Mouse (Mus musculus) layer of hippocampus, adult 9-11 months (tissue): ENCODE measurements around the gene Stab1.

Experiments used
- DNase-seq: peaks from one replicate; pipeline ENCODE4 v3.0.0; 2022

Stab1 gene

DNA sequence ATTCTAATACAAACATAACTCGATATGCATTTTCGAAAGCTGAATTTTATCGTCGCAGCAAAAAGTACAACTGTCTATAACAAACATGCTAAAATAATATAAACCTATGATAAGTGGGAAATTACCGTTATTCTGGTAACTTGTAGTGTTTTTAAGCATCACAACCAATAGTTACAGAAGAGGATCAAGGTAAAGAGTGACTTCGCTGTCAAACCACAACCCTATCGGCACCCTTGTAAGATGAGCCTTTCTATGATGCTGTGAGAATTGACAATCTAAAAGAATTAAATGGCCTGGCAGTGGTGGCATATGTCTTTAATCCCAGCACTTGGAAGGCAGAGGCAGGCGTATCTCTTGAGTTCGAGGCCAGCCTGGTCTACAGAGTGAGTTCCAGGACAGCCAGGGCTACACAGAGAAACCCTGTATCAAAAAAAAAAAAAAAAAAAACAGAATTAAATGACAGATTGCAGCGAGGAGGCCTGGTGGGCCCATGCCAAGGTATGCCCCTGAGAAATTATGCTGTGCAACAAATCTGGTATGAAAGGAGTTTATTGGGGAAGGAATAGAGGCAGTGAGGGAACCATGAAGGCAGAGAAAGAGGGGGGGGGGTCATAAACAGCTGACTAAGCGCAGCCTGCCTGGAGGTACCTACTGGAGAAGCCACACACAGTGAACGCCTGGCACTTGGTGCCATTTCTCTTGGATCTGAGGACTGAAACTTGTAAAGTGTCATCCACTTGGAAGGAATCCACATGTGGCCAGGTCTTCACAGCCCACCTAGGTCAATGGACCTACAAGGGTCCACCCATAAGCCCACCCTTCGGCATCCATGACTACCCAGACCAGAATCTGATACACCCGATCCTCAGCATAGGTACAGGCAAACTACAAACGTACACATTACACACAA, 38.9 kb downstream of the Stab1 start:
- DNase-seq, result no peak

DNA sequence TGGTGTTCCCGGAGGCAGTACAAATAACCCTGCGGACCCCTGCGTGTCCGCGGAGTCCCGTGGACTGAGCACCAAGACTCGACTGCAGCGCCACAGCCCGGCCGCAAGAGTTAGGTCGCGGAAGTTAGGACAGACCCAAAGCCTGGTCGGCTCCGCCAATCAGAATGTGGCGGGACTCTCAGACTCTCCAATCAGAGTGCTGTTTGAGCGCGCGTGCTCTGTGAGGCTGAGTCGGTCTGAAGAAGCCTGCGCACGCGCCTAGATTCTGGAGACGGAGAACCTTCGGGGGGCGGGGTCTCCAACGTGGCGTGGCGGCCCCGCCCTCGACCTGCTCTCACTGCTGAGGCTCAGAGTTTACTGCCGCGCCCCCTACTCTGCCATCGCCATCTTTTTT, 39.6 kb downstream of the Stab1 start, which contains the start of gene Smim4:
Gene Smim4, minus strand, starts transcription at position 131 of the 394 bp plus-strand sequence.
- peak; percentile 99 for DNase-seq

DNA sequence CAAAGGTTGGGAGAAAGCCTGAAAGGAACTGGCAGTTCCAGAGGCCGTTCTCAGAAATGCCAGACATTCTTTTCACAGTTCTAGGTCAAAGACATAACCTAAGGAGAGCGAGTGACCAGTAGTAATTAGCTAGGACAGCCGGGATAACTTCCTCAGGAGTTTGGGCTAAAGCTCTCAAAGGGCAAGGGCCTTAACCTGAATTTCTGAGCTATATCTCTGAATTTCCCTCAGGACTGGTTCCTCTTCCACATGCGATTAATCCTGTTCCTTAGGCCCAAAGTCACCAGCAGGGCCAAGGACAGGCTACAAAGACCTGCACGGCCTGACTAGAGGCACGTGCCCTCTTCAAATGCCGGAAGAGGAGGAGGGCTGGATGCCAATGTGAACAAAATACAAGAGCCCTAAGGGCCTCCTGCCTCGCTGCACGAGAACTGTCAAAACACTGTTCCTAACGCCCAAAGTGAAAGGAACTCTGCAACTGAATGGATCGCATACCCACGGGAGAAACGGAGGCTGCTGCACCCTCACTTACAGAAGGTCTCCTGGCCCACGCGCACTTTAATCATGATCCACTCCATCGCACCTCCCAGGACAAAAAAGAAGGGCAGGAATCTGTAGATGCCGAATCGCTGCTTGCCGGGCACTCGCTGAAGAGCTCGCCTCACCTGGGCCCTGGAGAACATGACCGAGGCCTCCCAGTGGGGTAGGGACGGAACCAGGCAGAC, 40.2 kb downstream of the Stab1 start:
- DNase-seq, result no peak

DNA sequence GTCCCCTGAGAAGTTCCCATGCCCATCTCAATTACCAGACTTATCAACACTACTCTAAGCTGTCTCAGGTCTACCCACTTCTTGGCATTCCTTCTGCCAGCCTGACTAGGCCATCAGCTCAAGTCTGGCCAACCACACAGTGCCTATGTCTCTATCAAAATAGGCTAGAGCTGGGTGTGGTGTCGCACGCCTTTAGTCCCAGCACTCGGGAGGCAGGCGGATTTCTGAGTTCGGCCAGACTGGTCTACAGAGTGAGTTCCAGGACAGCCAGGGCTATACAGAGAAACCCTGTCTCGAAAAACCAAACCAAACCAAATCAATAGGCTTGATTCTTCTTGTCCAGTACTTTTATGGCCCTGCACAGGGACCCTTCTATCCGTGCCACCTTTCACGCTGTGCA, 41.6 kb downstream of the Stab1 start:
- DNase-seq, result no peak

DNA sequence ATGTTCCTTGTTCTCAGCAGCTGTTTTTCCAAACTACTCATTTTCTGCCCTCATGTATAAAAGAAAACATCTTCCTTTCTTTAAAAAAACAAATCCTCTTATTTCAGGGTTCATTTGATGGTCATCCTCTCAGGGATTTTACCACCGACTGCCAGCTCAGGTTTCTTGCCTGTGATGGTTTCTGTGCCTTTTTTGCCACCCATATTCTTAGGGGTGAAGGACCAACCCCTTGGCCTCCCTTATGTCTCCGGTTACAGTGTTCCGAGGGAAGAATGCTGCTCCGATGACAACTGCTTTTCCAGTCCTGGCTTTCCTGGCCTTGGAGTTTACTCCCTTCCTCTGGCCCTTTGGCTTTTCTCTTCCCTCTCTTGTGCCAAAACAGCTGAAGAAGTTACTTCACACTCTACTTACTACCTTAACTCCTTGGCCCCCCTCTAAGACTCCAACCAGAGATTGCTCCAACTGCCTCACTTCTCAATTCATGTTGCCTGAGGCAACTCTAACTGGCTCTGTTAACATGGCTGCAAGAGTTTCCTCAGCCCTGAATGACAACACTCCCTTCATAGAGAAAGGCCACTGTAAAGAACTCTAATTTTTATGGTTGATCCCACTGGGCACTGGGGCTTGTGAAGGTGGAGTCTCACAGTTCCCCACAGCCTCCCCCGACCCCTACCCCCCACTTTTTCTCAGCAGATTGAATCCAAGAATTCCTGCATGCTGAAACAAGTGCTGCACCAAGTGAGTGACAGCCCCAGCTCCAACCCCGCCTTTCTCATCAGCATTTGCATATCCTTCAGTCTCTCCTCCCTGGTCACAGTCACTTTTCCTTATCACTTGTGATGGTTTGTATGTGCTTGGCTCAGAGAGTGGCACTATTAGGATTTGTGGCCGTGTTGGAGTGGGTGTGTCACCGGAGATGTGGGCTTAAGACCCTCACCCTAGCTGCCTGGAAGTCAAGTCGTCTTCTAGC, 43.0 kb downstream of the Stab1 start:
- no peak for DNase-seq

DNA sequence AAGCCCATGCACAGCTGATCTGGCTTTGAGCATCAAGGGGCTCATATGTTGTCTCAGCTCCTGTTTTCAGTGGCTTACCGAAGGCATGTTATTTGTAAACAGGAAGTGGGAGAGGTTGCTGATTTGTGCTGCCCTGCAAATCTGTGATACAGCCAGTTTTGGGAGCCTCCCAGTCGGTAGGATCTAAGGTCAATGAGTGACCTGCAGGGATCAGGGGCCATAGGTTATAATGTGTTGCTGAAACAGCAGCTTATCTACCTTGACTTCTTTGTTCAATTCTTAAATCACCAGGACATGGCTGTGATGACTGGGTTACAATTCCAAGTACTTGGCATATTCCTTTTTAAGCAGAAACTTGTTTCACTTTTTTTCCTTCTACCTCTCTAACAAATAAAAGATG, 52.9 kb downstream of the Stab1 start:
- DNase-seq, result no peak

DNA sequence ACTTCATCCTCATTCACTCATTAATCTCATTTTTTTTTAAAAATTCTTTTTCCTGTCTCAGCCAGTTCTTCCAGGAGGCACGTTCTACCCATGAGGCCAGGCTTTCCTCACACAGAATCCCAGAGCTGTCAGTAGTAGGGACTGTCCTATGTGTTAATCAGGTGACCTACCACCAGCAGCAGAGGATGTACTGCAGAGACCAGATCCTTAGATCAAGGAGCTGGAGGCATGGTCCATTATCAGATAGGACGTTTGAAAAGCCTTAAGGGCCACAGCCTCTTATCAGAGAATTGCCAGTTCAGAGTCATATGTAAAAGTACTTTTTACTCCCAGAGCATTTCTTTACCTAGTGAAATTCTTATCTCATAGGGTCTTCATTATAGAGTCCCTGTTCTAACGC, 54.4 kb downstream of the Stab1 start:
- no peak for DNase-seq

DNA sequence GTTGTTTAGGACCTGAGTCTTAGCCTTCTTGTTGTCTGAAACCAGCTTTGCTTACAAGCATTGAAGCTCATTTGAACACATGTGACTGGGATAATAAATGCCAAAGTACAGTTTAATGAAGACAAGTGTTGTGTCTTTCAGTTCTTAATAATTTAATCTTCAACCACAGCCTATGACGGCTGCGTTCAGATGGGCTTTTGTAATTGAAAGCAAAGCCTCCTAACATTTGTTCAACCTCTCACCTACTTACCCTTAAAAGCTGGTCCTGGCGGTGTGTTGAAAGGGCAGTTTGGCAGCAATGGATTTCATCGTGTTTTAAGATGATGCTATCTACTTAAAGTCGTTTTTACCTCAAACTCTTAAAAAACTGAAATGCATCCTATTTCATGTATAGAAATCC, 56.3 kb downstream of the Stab1 start:
- no peak for DNase-seq

DNA sequence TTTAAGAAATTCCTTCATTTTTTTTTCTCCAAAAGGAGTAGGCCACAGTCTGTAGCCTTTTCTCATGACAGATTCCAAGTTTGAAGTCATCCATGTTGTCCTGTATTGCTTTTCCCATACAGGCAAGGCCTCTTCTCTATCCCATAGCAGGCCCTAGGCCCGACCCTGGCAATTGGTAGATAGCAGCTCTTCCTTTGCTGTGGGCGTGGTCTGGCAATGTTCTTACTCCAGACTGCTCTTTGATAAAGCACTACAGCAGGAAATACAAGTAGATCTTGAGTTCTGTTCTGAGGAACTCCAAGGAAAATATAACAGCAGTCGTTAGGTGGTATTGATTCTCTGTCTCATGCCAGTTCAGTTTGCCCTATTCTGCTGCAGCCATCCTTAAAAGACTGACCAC, 57.8 kb downstream of the Stab1 start:
- DNase-seq, result no peak

DNA sequence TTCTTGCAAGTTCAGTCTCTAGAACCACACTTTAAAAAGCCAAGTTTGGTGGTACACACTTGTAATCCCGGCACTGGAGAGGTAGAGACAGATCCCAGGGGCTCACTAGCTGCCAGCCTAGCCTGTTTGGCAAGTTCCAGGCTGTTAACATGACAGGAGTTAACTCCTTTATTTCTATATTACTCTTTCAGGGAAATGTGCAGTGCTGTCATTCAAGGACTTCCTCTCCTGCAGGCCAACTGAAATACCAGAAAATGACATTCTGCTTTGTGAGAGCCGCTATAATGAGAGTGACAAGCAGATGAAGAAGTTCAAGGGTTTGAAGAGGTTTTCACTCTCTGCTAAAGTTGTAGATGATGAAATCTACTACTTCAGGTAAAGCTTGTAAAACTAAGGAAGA, 63.3 kb downstream of the Stab1 start:
- no peak for DNase-seq

DNA sequence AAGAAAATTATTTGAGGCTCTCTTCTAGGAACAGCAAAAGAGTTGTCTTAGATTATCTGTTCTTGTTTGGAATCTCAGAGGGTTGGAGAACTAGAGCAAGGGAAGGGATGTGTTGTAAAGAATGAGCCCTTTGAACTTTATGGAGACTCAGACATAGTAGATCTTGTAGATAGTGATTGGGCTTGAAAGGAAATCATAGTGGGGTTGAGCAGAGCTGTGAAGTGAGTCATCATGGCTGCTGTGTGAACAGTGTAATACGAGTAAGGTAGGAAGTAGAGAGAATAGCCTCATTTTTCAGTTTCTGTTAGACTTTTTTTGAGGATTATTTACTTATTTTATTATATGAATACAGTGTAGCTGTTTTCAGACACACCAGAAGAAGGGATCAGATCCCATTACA, 78.5 kb downstream of the Stab1 start:
- no peak for DNase-seq
